Mouse (Mus musculus) hindbrain, embryonic 11.5 days (tissue): ENCODE measurements around the gene Zbtb46. TPM values are rescaled to one million over a fixed set of nuclear protein-coding genes. Genes with fewer than 3 reads are reported as not detected.

Source experiments
- ATAC-seq: fragments of 200-750 bp; cut with Nextera tagmentation; 2 replicates; pipeline ENCODE4 v1.8.0; 2017; ENCODE audit warnings: mild to moderate bottlenecking, moderate TSS enrichment, moderate library complexity; ENCODE audit not compliant: low FRiP score
- DNase-seq: peaks from one replicate; pipeline ENCODE4 v3.0.0-alpha.2; 2015; ENCODE audit warnings: low spot score
- H3K27ac ChIP-seq: fragments of 300-500 bp; sonication (generic); 2 replicates; pipeline ENCODE4 v1.5.1; 2014; ENCODE audit warnings: mild to moderate bottlenecking, low read depth, low read length
- H3K27me3 ChIP-seq: fragments of 300-500 bp; sonication (generic); 2 replicates; pipeline ENCODE4 v1.6.1; 2014; ENCODE audit warnings: mild to moderate bottlenecking, low read length, moderate library complexity, mixed read lengths; ENCODE audit not compliant: control insufficient read depth, insufficient read depth
- H3K36me3 ChIP-seq: fragments of 300-500 bp; sonication (generic); 2 replicates; pipeline ENCODE4 v1.6.1; 2014; ENCODE audit warnings: mild to moderate bottlenecking, low read length, moderate library complexity, mixed read lengths; ENCODE audit not compliant: control insufficient read depth, insufficient read depth
- H3K4me1 ChIP-seq: fragments of 300-500 bp; sonication (generic); replicated peaks from 2 replicates; pipeline ENCODE4 v1.6.1; 2014; ENCODE audit warnings: low read length, mixed read lengths; ENCODE audit not compliant: control insufficient read depth, insufficient read depth
- H3K4me2 ChIP-seq: fragments of 300-500 bp; sonication (generic); replicated peaks from 2 replicates; pipeline ENCODE4 v1.6.1; 2014; ENCODE audit warnings: mild to moderate bottlenecking, low read depth, low read length
- H3K4me3 ChIP-seq: fragments of 300-500 bp; sonication (generic); 2 replicates; pipeline ENCODE4 v1.5.1; 2014; ENCODE audit warnings: low read depth, low read length
- H3K9ac ChIP-seq: fragments of 300-500 bp; sonication (generic); 2 replicates; pipeline ENCODE4 v1.6.1; 2014; ENCODE audit warnings: low read depth, low read length
- H3K9me3 ChIP-seq: fragments of 300-500 bp; sonication (generic); 2 replicates; pipeline ENCODE4 v1.6.1; 2016; ENCODE audit warnings: low read length; ENCODE audit not compliant: control insufficient read depth
- WGBS: fragments of 180-500 bp; shearing (Covaris S2); extraction: QIAGEN DNeasy Blood & Tissue Kit; methylation state at CpG from one replicate; pipeline ENCODE4 v1.1.7; 2014; 5-methylcytosine and 5-hydroxymethylcytosine counted together
- polyA plus RNA-seq: library from polyadenylated mRNA; unstranded; fragments of >200 nt; fragmentation: Nextera tagmentation; extraction: Ambion mirVana; gene quantifications from 2 replicates; pipeline ENCODE4 v1.2.1, GENCODE M21; 2014

Gene Zbtb46
- polyA plus RNA-seq, 1 experiment from 2014 or later: 15.6 TPM

DNA sequence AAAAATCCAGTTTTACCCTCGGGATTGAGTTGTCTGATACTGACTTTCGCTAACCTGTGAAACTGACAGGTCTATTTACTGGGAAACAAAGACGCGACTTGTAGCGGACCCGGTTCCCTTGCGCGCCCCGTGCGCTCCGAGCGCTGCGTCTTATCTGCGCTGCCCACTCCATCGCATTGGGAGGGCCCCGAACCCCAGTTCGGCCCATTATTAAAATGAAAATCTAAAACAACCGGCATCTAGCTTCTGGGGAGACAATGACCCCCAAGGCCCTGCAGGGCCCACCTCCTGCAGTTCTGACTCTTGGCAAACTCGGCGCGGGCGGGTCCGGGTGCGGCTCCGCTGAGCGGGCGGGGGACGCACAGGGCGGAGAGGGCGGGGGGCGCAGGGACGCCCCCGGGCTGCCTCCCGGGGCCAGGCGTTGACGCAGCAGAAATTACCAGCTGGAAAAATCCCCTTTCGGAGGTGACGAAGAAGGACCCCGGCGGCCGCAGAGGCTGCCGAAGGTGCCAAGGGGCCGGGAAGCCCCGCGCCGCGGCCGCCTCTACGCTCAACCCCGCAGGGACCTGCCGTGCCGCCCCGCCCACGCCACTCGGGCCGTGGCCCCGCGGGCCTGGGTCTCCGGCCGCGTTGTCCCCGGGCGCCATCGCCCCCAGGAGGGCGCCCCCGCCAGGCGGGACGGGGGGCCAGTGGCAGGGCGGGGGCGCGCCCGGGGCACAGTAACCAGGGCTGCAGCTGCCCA, 644 bp downstream of the Zbtb46 start:
- H3K9ac ChIP-seq: peak overlapping the region; percentile 84
- H3K9me3 ChIP-seq: no peaks in the 10 kb centered on the region
- peak overlapping the region; percentile 99 for H3K4me3 ChIP-seq
- under 1% methylated on average over 46 of the region's 72 CpGs for WGBS
- ATAC-seq (peak; percentile 33), DNase-seq (peak; percentile 65)
- peak overlapping the region; percentile 85 for H3K27ac ChIP-seq
- H3K4me2 ChIP-seq: peak overlapping the region; percentile 99
- H3K36me3 ChIP-seq: no peaks in the 10 kb centered on the region
- no peaks in the 10 kb centered on the region for H3K4me1 ChIP-seq
- H3K27me3 ChIP-seq: no peaks in the 10 kb centered on the region

DNA sequence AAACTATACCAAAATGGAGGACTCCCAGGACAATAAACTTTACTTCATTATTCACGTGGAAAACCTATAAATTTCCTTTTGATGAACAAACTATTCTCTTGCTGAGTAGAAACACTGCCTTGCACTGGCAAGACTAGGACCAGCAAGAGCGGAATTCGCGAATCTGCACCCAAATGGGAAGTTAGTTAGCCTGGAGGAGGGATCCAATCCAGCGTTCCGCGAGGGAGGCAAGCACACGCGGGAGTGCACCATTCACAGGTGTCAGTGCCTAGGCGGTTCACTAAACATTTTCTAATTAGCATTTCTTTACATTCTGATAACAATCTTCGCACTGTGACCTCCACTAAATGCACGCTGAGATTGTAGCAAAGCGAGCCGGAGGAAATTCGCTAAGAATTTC, 1.4 kb downstream of the Zbtb46 start:
- DNase-seq (peak; percentile 34), ATAC-seq (no peak)
- no peaks in the 10 kb centered on the region for H3K9me3 ChIP-seq
- peak overlapping the region; percentile 99 for H3K4me3 ChIP-seq
- WGBS: 4% methylated on average over 15 of the region's 15 CpGs
- H3K4me1 ChIP-seq: no peaks in the 10 kb centered on the region
- H3K4me2 ChIP-seq: peak overlapping the region; percentile 99
- no peaks in the 10 kb centered on the region for H3K27me3 ChIP-seq
- H3K36me3 ChIP-seq: no peaks in the 10 kb centered on the region
- H3K9ac ChIP-seq: peak overlapping the region; percentile 84; the same call in 1 of the 2 replicates
- H3K27ac ChIP-seq: no peak overlapping the region

DNA sequence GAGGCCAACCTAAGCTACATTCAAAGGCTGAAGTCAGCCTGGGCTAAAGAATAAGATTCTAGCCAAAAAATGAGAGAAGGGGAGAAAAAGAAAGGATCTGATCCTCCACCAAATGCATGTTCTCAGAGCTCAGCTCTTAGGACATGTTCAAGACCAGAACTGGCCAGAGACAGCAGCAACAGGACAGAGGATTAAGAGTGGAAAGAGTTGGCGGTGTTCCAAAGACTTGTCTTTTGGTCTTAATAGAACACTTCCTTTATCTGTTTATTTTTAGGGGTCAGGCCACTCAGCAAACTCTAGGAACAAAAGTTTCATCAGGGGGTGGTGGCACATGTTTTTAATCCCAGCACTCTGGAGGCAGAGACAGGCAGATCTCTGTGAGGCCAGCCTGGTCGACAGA, 3.3 kb downstream of the Zbtb46 start:
- H3K9ac ChIP-seq: no peak overlapping the region
- H3K27ac ChIP-seq: no peak overlapping the region

DNA sequence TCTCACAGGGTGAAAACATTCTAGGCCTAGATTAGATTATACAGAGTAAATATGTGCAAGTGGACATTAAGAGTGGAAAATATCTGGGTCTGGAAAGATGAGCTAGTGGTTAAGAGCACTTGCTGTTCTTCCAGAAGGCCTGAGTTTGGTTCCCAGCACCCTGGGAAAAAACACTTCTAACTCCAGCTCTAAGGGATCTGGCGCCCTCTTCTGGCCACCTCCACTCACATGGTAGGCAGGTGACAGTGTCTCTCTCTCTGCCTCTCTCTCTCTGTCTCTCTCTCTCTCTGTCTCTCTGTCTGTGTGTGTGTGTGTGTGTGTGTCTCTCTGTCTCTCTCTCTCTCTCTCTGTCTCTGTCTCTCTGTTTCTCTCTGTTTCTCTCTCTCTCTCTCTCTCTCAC, 6.0 kb downstream of the Zbtb46 start:
- H3K9ac ChIP-seq: no peak overlapping the region
- DNase-seq (no peak), ATAC-seq (no peak)
- 31% methylated on average over 1 of the region's 1 CpGs for WGBS
- no peak overlapping the region for H3K4me3 ChIP-seq
- H3K9me3 ChIP-seq: no peaks in the 10 kb centered on the region
- H3K4me1 ChIP-seq: no peaks in the 10 kb centered on the region
- no peak overlapping the region for H3K27ac ChIP-seq
- H3K4me2 ChIP-seq: no peak overlapping the region
- no peaks in the 10 kb centered on the region for H3K27me3 ChIP-seq
- H3K36me3 ChIP-seq: no peaks in the 10 kb centered on the region

More for the DNA sequence above, 3.3 kb downstream of the Zbtb46 start:
- H3K4me1 ChIP-seq: no peaks in the 10 kb centered on the region
- 85% methylated on average over 2 of the region's 2 CpGs for WGBS
- no peaks in the 10 kb centered on the region for H3K27me3 ChIP-seq
- ATAC-seq (no peak), DNase-seq (no peak)
- no peaks in the 10 kb centered on the region for H3K36me3 ChIP-seq
- H3K4me2 ChIP-seq: no peak overlapping the region
- no peak overlapping the region for H3K4me3 ChIP-seq
- no peaks in the 10 kb centered on the region for H3K9me3 ChIP-seq

DNA sequence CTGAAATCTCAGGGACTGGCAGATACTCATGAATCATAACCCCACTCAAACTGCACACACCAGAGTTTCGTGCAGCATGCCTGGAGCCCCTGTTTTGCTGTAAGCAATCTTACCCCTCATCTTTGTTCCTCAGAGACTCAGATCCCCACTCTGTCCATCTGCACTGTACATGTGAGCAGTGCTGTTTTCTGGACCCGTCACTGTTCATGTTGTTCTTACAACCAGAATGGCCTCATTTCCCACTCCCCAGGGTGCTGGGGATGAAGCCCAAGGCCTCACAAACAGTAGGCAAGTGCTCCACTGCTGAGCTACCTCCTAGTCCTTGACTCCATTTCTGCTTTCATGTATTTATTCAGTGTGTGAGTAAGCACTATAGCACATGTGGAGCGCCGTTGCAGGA, 7.0 kb downstream of the Zbtb46 start:
- 77% methylated on average over 4 of the region's 4 CpGs for WGBS
- DNase-seq (no peak), ATAC-seq (no peak)
- Histone ChIP-seq H3K9ac (no peak overlapping the region), H3K4me3 (no peak overlapping the region), H3K9me3 (no peaks in the 10 kb centered on the region), H3K4me1 (no peaks in the 10 kb centered on the region), H3K36me3 (no peaks in the 10 kb centered on the region), H3K4me2 (no peak overlapping the region), H3K27me3 (no peaks in the 10 kb centered on the region), H3K27ac (no peak overlapping the region)

DNA sequence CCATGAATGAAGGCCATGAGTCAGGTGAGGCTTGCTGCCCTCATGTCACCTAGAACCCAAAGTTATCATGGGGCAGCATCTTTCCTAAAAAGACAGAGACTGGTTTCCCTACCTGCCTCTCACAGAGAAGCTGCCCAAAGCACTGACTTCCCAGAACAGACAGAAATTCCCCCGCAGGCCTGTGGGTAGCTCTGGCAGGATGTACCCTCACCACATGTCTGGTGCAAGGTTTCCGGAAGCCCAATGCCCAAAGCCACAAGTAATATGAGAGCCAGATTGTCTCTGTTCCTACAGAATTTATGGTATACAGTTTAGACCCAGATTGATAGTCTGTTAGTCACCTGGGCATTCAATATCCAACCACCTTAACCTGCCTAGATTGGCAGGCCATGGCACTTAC, 16.2 kb downstream of the Zbtb46 start:
- Histone ChIP-seq H3K27me3 (no peaks in the 10 kb centered on the region), H3K4me2 (no peak overlapping the region), H3K9ac (no peak overlapping the region), H3K27ac (no peak overlapping the region), H3K36me3 (no peaks in the 10 kb centered on the region), H3K4me3 (no peak overlapping the region), H3K9me3 (no peaks in the 10 kb centered on the region), H3K4me1 (no peaks in the 10 kb centered on the region)
- DNase-seq (no peak), ATAC-seq (no peak)
- 87% methylated on average over 2 of the region's 2 CpGs for WGBS

DNA sequence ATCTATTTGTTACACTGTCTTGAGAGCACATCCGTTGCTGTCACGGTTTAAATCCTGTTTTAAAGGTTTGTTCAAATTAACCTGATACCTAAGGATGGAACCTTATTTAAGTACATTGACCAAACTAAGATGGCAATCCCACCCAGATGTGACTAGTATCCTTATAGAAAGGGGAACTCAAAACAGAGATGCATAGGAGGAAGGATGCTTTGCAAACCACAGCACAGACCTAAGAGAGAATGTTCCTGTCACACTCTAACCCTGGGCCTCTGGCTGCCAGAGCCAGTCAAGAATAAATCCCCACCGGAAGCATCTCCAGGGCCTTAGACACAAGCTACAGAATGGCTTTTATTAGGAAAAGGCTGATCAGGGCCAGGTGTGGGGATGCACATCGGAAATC, 21.1 kb downstream of the Zbtb46 start:
- WGBS: 86% methylated on average over 4 of the region's 4 CpGs
- no peak for ATAC-seq
- H3K27ac ChIP-seq: no peak overlapping the region

DNA sequence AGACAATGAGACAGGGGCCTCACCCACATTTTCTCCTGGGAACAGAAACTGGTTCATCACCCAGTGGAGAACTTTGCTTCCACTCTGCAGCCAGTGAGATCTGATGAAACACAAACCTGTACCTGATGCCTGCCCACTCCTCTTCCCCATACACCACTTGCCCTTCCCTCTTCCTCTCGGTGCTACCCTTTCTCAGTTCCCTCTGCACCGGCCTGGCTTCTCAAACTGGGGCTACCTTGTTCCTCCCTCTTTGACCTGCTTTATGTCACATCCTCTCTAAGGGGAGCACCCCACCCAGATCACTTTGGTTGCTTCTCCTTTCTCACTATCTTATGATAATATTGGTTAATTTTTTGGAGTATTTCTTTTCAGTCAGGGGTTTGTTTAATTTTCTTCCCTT, 23.0 kb downstream of the Zbtb46 start:
- no peak overlapping the region for H3K9ac ChIP-seq

More for the DNA sequence above, 21.1 kb downstream of the Zbtb46 start:
- DNase-seq: no peak
- Histone ChIP-seq H3K4me3 (no peak overlapping the region), H3K27me3 (no peaks in the 10 kb centered on the region), H3K4me1 (no peaks in the 10 kb centered on the region), H3K9me3 (no peaks in the 10 kb centered on the region), H3K36me3 (no peaks in the 10 kb centered on the region), H3K4me2 (no peak overlapping the region), H3K9ac (no peak overlapping the region)

DNA sequence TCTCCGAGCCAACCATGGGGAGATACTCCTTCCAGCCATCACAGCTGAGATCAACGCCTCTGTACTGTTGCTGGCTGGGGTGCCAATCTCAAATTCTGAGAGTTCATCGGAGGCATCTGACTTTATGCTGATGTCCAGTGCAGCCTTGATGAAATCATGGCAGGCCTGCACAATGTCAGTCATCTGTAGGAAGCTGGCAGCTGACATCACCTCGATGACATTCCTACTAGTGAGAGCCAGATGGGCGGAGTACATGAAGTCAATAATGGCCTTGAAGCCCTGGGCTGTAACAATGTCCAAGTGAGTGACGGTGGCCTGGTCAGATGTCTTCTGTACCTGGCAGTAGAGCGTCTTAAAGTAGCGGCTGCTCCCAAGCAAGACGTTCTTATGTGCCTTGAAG, 35.4 kb downstream of the Zbtb46 start:
- 95% methylated on average over 9 of the region's 9 CpGs for WGBS
- Histone ChIP-seq H3K27ac (no peak overlapping the region), H3K27me3 (no peaks in the 10 kb centered on the region), H3K4me3 (no peak overlapping the region), H3K4me1 (no peaks in the 10 kb centered on the region), H3K9ac (no peak overlapping the region), H3K36me3 (no peaks in the 10 kb centered on the region; the same call in 1 of the 2 replicates), H3K4me2 (no peak overlapping the region), H3K9me3 (no peaks in the 10 kb centered on the region)
- ATAC-seq (no peak), DNase-seq (no peak)

More for the DNA sequence above, 23.0 kb downstream of the Zbtb46 start:
- Histone ChIP-seq H3K36me3 (no peaks in the 10 kb centered on the region), H3K4me1 (no peaks in the 10 kb centered on the region), H3K4me2 (no peak overlapping the region), H3K4me3 (no peak overlapping the region), H3K9me3 (no peaks in the 10 kb centered on the region), H3K27ac (no peak overlapping the region), H3K27me3 (no peaks in the 10 kb centered on the region)
- WGBS: 93% methylated on average over 2 of the region's 2 CpGs
- no peak for DNase-seq
- ATAC-seq: no peak
